Mouse (Mus musculus) gastrocnemius, adult 18-20 months (tissue): Measurements from ENCODE around the gene Ostm1. TPM values are rescaled to one million over a fixed set of nuclear protein-coding genes. Genes with fewer than 3 reads are reported as not detected.

Source experiments
- DNase-seq: peaks from one replicate; pipeline ENCODE4 v3.0.0; 2021; ENCODE audit warnings: low spot score
- total RNA-seq, 2 experiments: library from RNA; stranded (reverse); gene quantifications; 2 replicates each; pipeline ENCODE4 v1.2.3; 2021

Gene Ostm1
- total RNA-seq, 2 experiments from 2014 or later, result 18.3 to 24.3 TPM

- peak; percentile 90 for DNase-seq
Observed at GRCm38 (mm10) chr10:42678755-42679364, 95.2 kb downstream of the Ostm1 start.

- DNase-seq, result no peak
Observed at GRCm38 (mm10) chr10:42679586-42679985, 96.0 kb downstream of the Ostm1 start.

GRCm38 (mm10) chr10:42680582-42681001 is 97.0 kb downstream of the Ostm1 start:
- no peak for DNase-seq

- no peak for DNase-seq
Observed at GRCm38 (mm10) chr10:42682421-42682820, 98.8 kb downstream of the Ostm1 start.

- DNase-seq, result no peak
Observed at GRCm38 (mm10) chr10:42687873-42688272, 104.3 kb downstream of the Ostm1 start.

GRCm38 (mm10) chr10:42689694-42690093 is 106.1 kb downstream of the Ostm1 start:
- no peak for DNase-seq

- DNase-seq, result no peak
Observed at GRCm38 (mm10) chr10:42690233-42691028, 106.8 kb downstream of the Ostm1 start.

GRCm38 (mm10) chr10:42691051-42691450 is 107.4 kb downstream of the Ostm1 start:
- DNase-seq, result no peak

- no peak for DNase-seq
Observed at GRCm38 (mm10) chr10:42692095-42692494, 108.5 kb downstream of the Ostm1 start.

- DNase-seq, result no peak
Observed at GRCm38 (mm10) chr10:42692794-42693193, 109.2 kb downstream of the Ostm1 start.

GRCm38 (mm10) chr10:42693482-42693881 is 109.9 kb downstream of the Ostm1 start:
- no peak for DNase-seq

GRCm38 (mm10) chr10:42696361-42696760 is 112.7 kb downstream of the Ostm1 start:
- no peak for DNase-seq

GRCm38 (mm10) chr10:42697007-42697406 is 113.4 kb downstream of the Ostm1 start:
- peak; percentile 59 for DNase-seq

- no peak for DNase-seq
Observed at GRCm38 (mm10) chr10:42698375-42698774, 114.8 kb downstream of the Ostm1 start.

- no peak for DNase-seq
Observed at GRCm38 (mm10) chr10:42698994-42699393, 115.4 kb downstream of the Ostm1 start.

GRCm38 (mm10) chr10:42702111-42702510 is 118.5 kb downstream of the Ostm1 start:
- DNase-seq, result no peak

GRCm38 (mm10) chr10:42714676-42715075 is 131.1 kb downstream of the Ostm1 start:
- DNase-seq, result no peak

GRCm38 (mm10) chr10:42715366-42716035 is 131.9 kb downstream of the Ostm1 start:
- DNase-seq, result no peak

- DNase-seq, result no peak
Observed at GRCm38 (mm10) chr10:42722116-42722515, 138.5 kb downstream of the Ostm1 start.

- DNase-seq, result no peak
Observed at GRCm38 (mm10) chr10:42723275-42724232, 139.9 kb downstream of the Ostm1 start.

- DNase-seq, result no peak
Observed at GRCm38 (mm10) chr10:42729607-42730006, 146.0 kb downstream of the Ostm1 start.
